Mouse (Mus musculus) thymus, adult 2 months (tissue): ENCODE data around the gene Spats1. TPM values are rescaled to one million over a fixed set of nuclear protein-coding genes. Genes with fewer than 3 reads are reported as not detected.

Experiments used
- DNase-seq: peaks from one replicate; pipeline ENCODE4 v3.0.0; 2021
- H3K27ac ChIP-seq: fragments of 200-500 bp; 2 replicates; pipeline ENCODE4 v1.5.1; 2012; ENCODE audit warnings: low read length, control low read depth; ENCODE audit not compliant: control insufficient read depth, insufficient read depth
- H3K27me3 ChIP-seq: fragments of 200-500 bp; 2 replicates; pipeline ENCODE4 v1.6.1; 2012; ENCODE audit warnings: mild to moderate bottlenecking, low read length, moderate library complexity, mixed read lengths; ENCODE audit not compliant: control insufficient read depth, insufficient read depth
- H3K36me3 ChIP-seq: fragments of 200-500 bp; 2 replicates; pipeline ENCODE4 v1.6.1; 2012; ENCODE audit warnings: mild to moderate bottlenecking, low read length, moderate library complexity; ENCODE audit not compliant: control insufficient read depth, insufficient read depth
- H3K4me1 ChIP-seq: fragments of 200-500 bp; replicated peaks from 2 replicates; pipeline ENCODE4 v1.6.1; 2012; ENCODE audit warnings: low read length; ENCODE audit not compliant: control insufficient read depth, insufficient read depth
- H3K4me3 ChIP-seq: fragments of 200-500 bp; 2 replicates; pipeline ENCODE4 v1.5.1; 2012; ENCODE audit warnings: mild to moderate bottlenecking, low read length, control low read depth, moderate library complexity; ENCODE audit not compliant: control insufficient read depth, insufficient read depth
- CTCF ChIP-seq: fragments of 200-500 bp; IDR thresholded peaks from 2 replicates; pipeline ENCODE4 v1.5.1; 2012; ENCODE audit warnings: mild to moderate bottlenecking, control low read depth, low read length, moderate library complexity, borderline replicate concordance; ENCODE audit not compliant: control insufficient read depth, poor library complexity, insufficient read depth; ENCODE audit errors: extremely low read depth
- POLR2A ChIP-seq: fragments of 200-500 bp; IDR thresholded peaks from 2 replicates; pipeline ENCODE4 v1.6.1; 2012; ENCODE audit warnings: mild to moderate bottlenecking, low read length, control low read depth, moderate library complexity; ENCODE audit not compliant: control insufficient read depth, poor library complexity, insufficient read depth; ENCODE audit errors: extremely low read depth
- WGBS: fragments of 180-500 bp; shearing (Covaris S2); methylation state at CpG from one replicate; pipeline ENCODE4 v1.1.7; 2018; 5-methylcytosine and 5-hydroxymethylcytosine counted together
- polyA plus RNA-seq: library from polyadenylated mRNA; depleted of rRNA; stranded (reverse); fragments of >200 nt; gene quantifications from 2 replicates; pipeline ENCODE4 v1.2.3, GENCODE M21; 2012

Gene Spats1
- polyA plus RNA-seq, 1 experiment = 0.30 TPM

DNA sequence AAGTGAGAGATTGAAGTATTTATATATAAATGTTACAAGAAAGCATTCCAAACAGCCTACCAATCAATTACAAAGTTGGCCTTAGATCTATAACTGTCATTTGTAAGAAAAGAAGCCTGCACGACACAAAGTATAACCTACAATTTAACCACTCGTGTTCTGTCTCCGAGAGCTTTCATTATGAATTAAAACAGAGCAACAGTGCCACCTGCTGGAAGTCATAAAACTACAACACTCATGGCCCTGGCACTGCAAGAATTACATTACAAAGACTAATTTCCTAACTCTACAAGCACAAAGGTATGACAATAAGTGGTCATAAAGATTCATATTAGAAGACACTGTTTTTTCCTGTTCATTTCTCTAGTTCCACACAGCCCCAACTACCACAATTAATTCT, 72.0 kb downstream of the Spats1 start:
- no peaks in the 10 kb centered on the region for H3K4me1 ChIP-seq
- TF ChIP-seq POLR2A = no peak
- no peak overlapping the region for H3K4me3 ChIP-seq
- no peak overlapping the region for H3K27ac ChIP-seq
- no peaks in the 10 kb centered on the region for H3K27me3 ChIP-seq
- peaks cover 71% of the 10 kb centered on the region for H3K36me3 ChIP-seq
- DNase-seq = peak; percentile 48
- WGBS = 19% methylated on average over 3 of the region's 3 CpGs

- no peak for DNase-seq
- TF ChIP-seq CTCF (no peak), POLR2A (no peak)
- Histone ChIP-seq H3K27ac (no peak overlapping the region), H3K27me3 (no peaks in the 10 kb centered on the region), H3K36me3 (peaks cover 65% of the 10 kb centered on the region), H3K4me1 (no peaks in the 10 kb centered on the region), H3K4me3 (no peak overlapping the region)
- WGBS = 97% methylated on average over 3 of the region's 3 CpGs
Measured at GRCm38 (mm10) chr17:45402601-45403000, 72.6 kb downstream of the Spats1 start.

GRCm38 (mm10) chr17:45402126-45402525, 73.1 kb downstream of the Spats1 start:
- H3K4me3 ChIP-seq = no peak overlapping the region
- H3K36me3 ChIP-seq = peaks cover 61% of the 10 kb centered on the region
- no peak overlapping the region for H3K27ac ChIP-seq
- TF ChIP-seq POLR2A = no peak
- no peak for TF ChIP-seq CTCF
- no peaks in the 10 kb centered on the region for H3K27me3 ChIP-seq
- 100% methylated on average over 1 of the region's 1 CpGs for WGBS
- no peaks in the 10 kb centered on the region for H3K4me1 ChIP-seq
- DNase-seq = no peak

GRCm38 (mm10) chr17:45401126-45401905, 73.9 kb downstream of the Spats1 start:
- no peaks in the 10 kb centered on the region for H3K27me3 ChIP-seq
- TF ChIP-seq CTCF = no peak
- no peak for TF ChIP-seq POLR2A
- H3K27ac ChIP-seq = no peak overlapping the region
- H3K4me1 ChIP-seq = no peaks in the 10 kb centered on the region
- 95% methylated on average over 5 of the region's 5 CpGs for WGBS
- peaks cover 52% of the 10 kb centered on the region for H3K36me3 ChIP-seq
- no peak for DNase-seq
- H3K4me3 ChIP-seq = no peak overlapping the region

GRCm38 (mm10) chr17:45398021-45398420, 77.2 kb downstream of the Spats1 start:
- Histone ChIP-seq H3K36me3 (peaks cover 38% of the 10 kb centered on the region), H3K27ac (no peak overlapping the region), H3K4me3 (no peak overlapping the region), H3K4me1 (no peaks in the 10 kb centered on the region), H3K27me3 (no peaks in the 10 kb centered on the region)
- no peak for TF ChIP-seq CTCF
- TF ChIP-seq POLR2A = no peak
- 98% methylated on average over 2 of the region's 2 CpGs for WGBS
- DNase-seq = no peak

- Histone ChIP-seq H3K4me3 (no peak overlapping the region), H3K27me3 (no peaks in the 10 kb centered on the region), H3K4me1 (no peaks in the 10 kb centered on the region), H3K27ac (no peak overlapping the region), H3K36me3 (peaks cover 39% of the 10 kb centered on the region)
- no peak for DNase-seq
- no peak for TF ChIP-seq CTCF
- TF ChIP-seq POLR2A = no peak
- WGBS = 83% methylated on average over 3 of the region's 3 CpGs
Measured at GRCm38 (mm10) chr17:45397541-45397940, 77.7 kb downstream of the Spats1 start.

DNA sequence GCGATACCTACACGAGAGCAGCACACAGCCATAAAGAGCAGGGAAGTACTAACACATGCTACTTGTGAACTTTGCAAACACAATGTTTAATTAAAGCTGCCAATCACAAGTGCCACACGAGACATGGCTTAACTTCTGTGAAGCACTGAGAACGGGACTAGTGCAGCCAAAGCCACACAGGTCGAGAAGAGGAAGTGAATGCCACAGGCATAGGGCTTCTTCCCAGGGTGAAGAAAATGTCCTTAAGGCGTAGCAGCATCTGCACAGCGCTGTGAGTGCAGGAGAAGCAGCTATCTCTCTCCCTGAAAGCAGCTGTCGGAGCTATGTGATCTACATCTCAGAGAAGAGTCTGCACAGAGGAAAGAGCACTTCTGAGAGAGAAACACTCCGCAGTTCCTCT, 80.6 kb downstream of the Spats1 start:
- TF ChIP-seq POLR2A (no peak), CTCF (no peak)
- Histone ChIP-seq H3K4me1 (no peaks in the 10 kb centered on the region), H3K36me3 (peaks cover 42% of the 10 kb centered on the region), H3K27ac (no peak overlapping the region), H3K27me3 (no peaks in the 10 kb centered on the region), H3K4me3 (no peak overlapping the region)
- WGBS = 48% methylated on average over 9 of the region's 9 CpGs
- no peak for DNase-seq
